In genomic region chr16:7795561-7795960, GRCm38 (mm10) we compare ENCODE assay signal across 22 mouse cellular contexts.
DNase-seq lines count a peak whose midpoint lies in the region; TF ChIP-seq lines count a peak whose summit lies in the region.
"Had no signal": no experiment of that assay in that cellular context is flagged by ENCODE, and none has a peak within 500 bp of the region (broad histone marks: within the 10 kb centered on the region; RNA-seq: fewer than 3 reads in every experiment).

No protein-coding gene starts in this region.

- peak; percentile 13 for DNase-seq in embryo, embryonic 10 days (ENCODE audit: low spot score)
- no peak for DNase-seq in embryo, embryonic 9.5 days (ENCODE audit: extremely low spot score)
- no peak for DNase-seq in thymus, adult 2 months
- no peak for DNase-seq in thymus, postnatal 10 days (ENCODE audit: low spot score in 2 of 2)
- DNase-seq in ZHBTc4 (ENCODE audit: low read depth, low spot score): peak; percentile 32
- peak; percentile 20 for DNase-seq in embryo, embryonic 11 days
- DNase-seq in adrenal gland, adult (ENCODE audit: inconsistent age in 2 of 2, low spot score in 1 of 2): no peak
- DNase-seq in kidney, postnatal 4 days: no peak
- DNase-seq: adrenal gland, adult 8-10 months; adrenal gland, postnatal 14 days; adrenal gland, postnatal 36 days; B cell, adult 2 months; cerebellum, adult 11-12 months; cerebellum, adult 2 months; cerebellum, adult 9-10 months; cerebellum, postnatal 10 days; cerebellum, postnatal 25 days had no signal

- H3K27me3 ChIP-seq in thymus, adult 2 months (ENCODE audit: control insufficient read depth, insufficient read depth, low read length): no peaks in the 10 kb centered on the region
- H3K27me3 ChIP-seq: CH12.LX; embryonic facial prominence, embryonic 13.5 days; forebrain, embryonic 12.5 days had no signal

- 87% methylated on average over 3 of the region's 3 CpGs for WGBS in thymus, adult 2 months

- H3K36me3 ChIP-seq in thymus, adult 2 months (ENCODE audit: control insufficient read depth, insufficient read depth, low read length): no peaks in the 10 kb centered on the region
- H3K36me3 ChIP-seq: embryonic facial prominence, embryonic 13.5 days; forebrain, embryonic 10.5 days; forebrain, embryonic 12.5 days had no signal

- peak overlapping the region; percentile 51 for H3K27ac ChIP-seq in thymus, adult 2 months (ENCODE audit: control insufficient read depth, insufficient read depth, low read length)
- H3K27ac ChIP-seq: embryonic facial prominence, embryonic 13.5 days; forebrain, embryonic 10.5 days; forebrain, embryonic 12.5 days had no signal

- TF ChIP-seq POLR2A in thymus, adult 2 months (IDR thresholded peaks at IDR 0.05; ENCODE audit: control insufficient read depth, extremely low read depth, insufficient read depth, low read length, poor library complexity): no peak

- H3K4me3 ChIP-seq in thymus, adult 2 months (ENCODE audit: control insufficient read depth, insufficient read depth, low read length): no peak overlapping the region
- H3K4me3 ChIP-seq: embryonic facial prominence, embryonic 13.5 days; erythroblast, embryonic 14.5 days; forebrain, embryonic 10.5 days; forebrain, embryonic 12.5 days had no signal

- peaks cover 8% of the 10 kb centered on the region for H3K4me1 ChIP-seq in thymus, adult 2 months (replicated peaks; ENCODE audit: control insufficient read depth, insufficient read depth, low read length)
- H3K4me1 ChIP-seq: embryonic facial prominence, embryonic 13.5 days had no signal

- no peak for TF ChIP-seq CTCF in thymus, adult 2 months (IDR thresholded peaks at IDR 0.05; ENCODE audit: borderline replicate concordance, control insufficient read depth, extremely low read depth, insufficient read depth, low read length, poor library complexity)

Comparison
In these comparisons a context has a peak if more than half of its experiments do, and no peak if none do; other contexts are left out.
1. DNase-seq: peak in embryo, embryonic 10 days (single experiment), ZHBTc4 (single experiment) and embryo, embryonic 11 days (single experiment); none in embryo, embryonic 9.5 days (single experiment), thymus, adult 2 months (single experiment), thymus, postnatal 10 days (0 of 2), adrenal gland, adult (0 of 2) and kidney, postnatal 4 days (0 of 2).